Mouse (Mus musculus) bone marrow macrophage, adult 2 months (primary cell): ENCODE results near the gene Atp11b.

Source experiments
- CTCF ChIP-seq: IDR thresholded peaks from 2 replicates; pipeline ENCODE4 v1.5.1; 2012; ENCODE audit warnings: low read depth, mild to moderate bottlenecking, low read length, moderate library complexity
- POLR2A ChIP-seq: IDR thresholded peaks from 2 replicates; pipeline ENCODE4 v1.6.1; 2012; ENCODE audit warnings: mild to moderate bottlenecking, low read depth, low read length, borderline replicate concordance

GRCm38 (mm10) chr3:35734509-35734908 is 19.4 kb upstream of the Atp11b start:
- no peak for TF ChIP-seq POLR2A
- no peak for TF ChIP-seq CTCF
